Mouse (Mus musculus) midbrain, embryonic 16.5 days (tissue): ENCODE measurements at regions not wholly inside any gene's neighbourhood (a gene's known extent, or its start where the extent isn't known, plus 50 kb on each side); places are given as distances from the start of the nearest gene placed in this dataset.

Source experiments
- ATAC-seq: fragments of 200-750 bp; cut with Nextera tagmentation; 2 replicates; pipeline ENCODE4 v1.8.0; 2017; ENCODE audit warnings: moderate TSS enrichment
- H3K27ac ChIP-seq: fragments of 300-500 bp; sonication (generic); 2 replicates; pipeline ENCODE4 v1.5.1; 2014; ENCODE audit warnings: mild to moderate bottlenecking, low read length, mixed read lengths
- H3K27me3 ChIP-seq: fragments of 300-500 bp; sonication (generic); 2 replicates; pipeline ENCODE4 v1.6.1; 2014; ENCODE audit warnings: low read depth, low read length, mixed read lengths; ENCODE audit not compliant: control insufficient read depth, insufficient read depth
- H3K36me3 ChIP-seq: fragments of 300-500 bp; sonication (generic); 2 replicates; pipeline ENCODE4 v1.6.1; 2014; ENCODE audit warnings: mild to moderate bottlenecking, low read length, moderate library complexity, mixed read lengths; ENCODE audit not compliant: control insufficient read depth, insufficient read depth
- H3K4me1 ChIP-seq: fragments of 300-500 bp; sonication (generic); 2 replicates; pipeline ENCODE4 v1.6.1; 2014; ENCODE audit warnings: mild to moderate bottlenecking, low read length, mixed read lengths; ENCODE audit not compliant: control insufficient read depth, insufficient read depth
- H3K4me2 ChIP-seq: fragments of 300-500 bp; sonication (generic); 2 replicates; pipeline ENCODE4 v1.6.1; 2014; ENCODE audit warnings: mild to moderate bottlenecking, low read length, mixed read lengths
- H3K4me3 ChIP-seq: fragments of 300-500 bp; sonication (generic); 2 replicates; pipeline ENCODE4 v1.5.1; 2014; ENCODE audit warnings: low read depth, mild to moderate bottlenecking, low read length, moderate library complexity, mixed read lengths
- H3K9ac ChIP-seq: fragments of 300-500 bp; sonication (generic); 2 replicates; pipeline ENCODE4 v1.6.1; 2014; ENCODE audit warnings: low read depth, low read length, mixed read lengths
- H3K9me3 ChIP-seq: fragments of 300-500 bp; sonication (generic); replicated peaks from 2 replicates; pipeline ENCODE4 v1.6.1; 2014; ENCODE audit warnings: mild to moderate bottlenecking, low read length, mixed read lengths; ENCODE audit not compliant: control insufficient read depth, poor library complexity, severe bottlenecking
- WGBS: fragments of 180-500 bp; shearing (Covaris S2); extraction: QIAGEN DNeasy Blood & Tissue Kit; methylation state at CpG from one replicate; pipeline ENCODE4 v1.1.7; 2014; 5-methylcytosine and 5-hydroxymethylcytosine counted together

GRCm38 (mm10) chr5:148709111-148709771 lies 156.7 kb upstream of the Ubl3 start:
- WGBS = 32% methylated on average over 10 of the region's 10 CpGs
- Histone ChIP-seq H3K4me2 (no peak overlapping the region), H3K4me1 (peaks cover 18% of the 10 kb centered on the region), H3K27me3 (no peaks in the 10 kb centered on the region), H3K36me3 (no peaks in the 10 kb centered on the region), H3K9ac (peak overlapping the region; percentile 42; the same call in 1 of the 2 replicates), H3K9me3 (no peaks in the 10 kb centered on the region), H3K4me3 (no peak overlapping the region), H3K27ac (peak overlapping the region; percentile 35; the same call in 1 of the 2 replicates)
- ATAC-seq = 0 out of 2 replicates have a peak, but pooled peaks have one; percentile 37

- 25% methylated on average over 11 of the region's 11 CpGs for WGBS
- H3K9me3 ChIP-seq = no peaks in the 10 kb centered on the region
- ATAC-seq = peak; percentile 81
- H3K4me2 ChIP-seq = no peak overlapping the region
- H3K4me3 ChIP-seq = no peak overlapping the region
- no peaks in the 10 kb centered on the region for H3K27me3 ChIP-seq
- H3K4me1 ChIP-seq = peaks cover 18% of the 10 kb centered on the region
- no peak overlapping the region for H3K9ac ChIP-seq
- H3K36me3 ChIP-seq = no peaks in the 10 kb centered on the region
- H3K27ac ChIP-seq = peak overlapping the region; percentile 35
Measured at GRCm38 (mm10) chr5:148708014-148708741, 155.6 kb upstream of the Ubl3 start.

- peaks cover 18% of the 10 kb centered on the region for H3K4me1 ChIP-seq
- no peaks in the 10 kb centered on the region for H3K36me3 ChIP-seq
- H3K27me3 ChIP-seq = no peaks in the 10 kb centered on the region
- 91% methylated on average over 12 of the region's 12 CpGs for WGBS
- no peak for ATAC-seq
- no peaks in the 10 kb centered on the region for H3K9me3 ChIP-seq
- H3K4me2 ChIP-seq = no peak overlapping the region
- no peak overlapping the region for H3K4me3 ChIP-seq
- H3K9ac ChIP-seq = no peak overlapping the region
- no peak overlapping the region for H3K27ac ChIP-seq
Measured at GRCm38 (mm10) chr5:148707335-148707734, 154.7 kb upstream of the Ubl3 start.

GRCm38 (mm10) chr5:148706323-148707120 lies 153.9 kb upstream of the Ubl3 start:
- Histone ChIP-seq H3K9me3 (no peaks in the 10 kb centered on the region), H3K36me3 (no peaks in the 10 kb centered on the region), H3K9ac (no peak overlapping the region), H3K27ac (no peak overlapping the region), H3K4me1 (peaks cover 18% of the 10 kb centered on the region), H3K4me2 (no peak overlapping the region), H3K27me3 (no peaks in the 10 kb centered on the region), H3K4me3 (no peak overlapping the region)
- no peak for ATAC-seq
- WGBS = 86% methylated on average over 16 of the region's 16 CpGs

GRCm38 (mm10) chr5:148704769-148705168 lies 152.2 kb upstream of the Ubl3 start:
- H3K36me3 ChIP-seq = no peaks in the 10 kb centered on the region
- H3K27me3 ChIP-seq = no peaks in the 10 kb centered on the region
- no peak overlapping the region for H3K4me3 ChIP-seq
- no peaks in the 10 kb centered on the region for H3K9me3 ChIP-seq
- ATAC-seq = no peak
- H3K27ac ChIP-seq = no peak overlapping the region
- no peak overlapping the region for H3K9ac ChIP-seq
- WGBS = 66% methylated on average over 5 of the region's 5 CpGs
- no peak overlapping the region for H3K4me2 ChIP-seq
- H3K4me1 ChIP-seq = peaks cover 18% of the 10 kb centered on the region

GRCm38 (mm10) chr5:148701859-148702258 lies 149.3 kb upstream of the Ubl3 start:
- no peaks in the 10 kb centered on the region for H3K27me3 ChIP-seq
- no peak for ATAC-seq
- H3K4me2 ChIP-seq = no peak overlapping the region
- H3K9ac ChIP-seq = no peak overlapping the region
- no peak overlapping the region for H3K27ac ChIP-seq
- H3K4me3 ChIP-seq = no peak overlapping the region
- H3K36me3 ChIP-seq = no peaks in the 10 kb centered on the region
- peaks cover 10% of the 10 kb centered on the region; the same call in 1 of the 2 replicates for H3K4me1 ChIP-seq
- no peaks in the 10 kb centered on the region for H3K9me3 ChIP-seq
- WGBS = 49% methylated on average over 8 of the region's 8 CpGs

GRCm38 (mm10) chr5:148701001-148701400 lies 148.4 kb upstream of the Ubl3 start:
- Histone ChIP-seq H3K36me3 (no peaks in the 10 kb centered on the region), H3K9me3 (no peaks in the 10 kb centered on the region), H3K4me1 (peaks cover 10% of the 10 kb centered on the region; the same call in 1 of the 2 replicates), H3K9ac (no peak overlapping the region), H3K4me2 (no peak overlapping the region), H3K27ac (no peak overlapping the region), H3K27me3 (no peaks in the 10 kb centered on the region), H3K4me3 (no peak overlapping the region)
- no peak for ATAC-seq
- WGBS = 88% methylated on average over 7 of the region's 7 CpGs

- Histone ChIP-seq H3K27me3 (no peaks in the 10 kb centered on the region), H3K9ac (no peak overlapping the region), H3K27ac (no peak overlapping the region), H3K4me2 (no peak overlapping the region), H3K36me3 (no peaks in the 10 kb centered on the region), H3K9me3 (peaks cover 4% of the 10 kb centered on the region; the same call in 1 of the 2 replicates), H3K4me3 (no peak overlapping the region), H3K4me1 (peaks cover 10% of the 10 kb centered on the region; the same call in 1 of the 2 replicates)
- WGBS = 86% methylated on average over 5 of the region's 5 CpGs
- no peak for ATAC-seq
Measured at GRCm38 (mm10) chr5:148700240-148700639, 147.7 kb upstream of the Ubl3 start.
